Mouse (Mus musculus): Measurements from ENCODE around the gene Cxcl9. TPM values are rescaled to one million over a fixed set of nuclear protein-coding genes. Genes with fewer than 3 reads are reported as not detected.

Gene Cxcl9
- polyA plus RNA-seq, 1 experiment from 2014 or later, result not detected

DNA sequence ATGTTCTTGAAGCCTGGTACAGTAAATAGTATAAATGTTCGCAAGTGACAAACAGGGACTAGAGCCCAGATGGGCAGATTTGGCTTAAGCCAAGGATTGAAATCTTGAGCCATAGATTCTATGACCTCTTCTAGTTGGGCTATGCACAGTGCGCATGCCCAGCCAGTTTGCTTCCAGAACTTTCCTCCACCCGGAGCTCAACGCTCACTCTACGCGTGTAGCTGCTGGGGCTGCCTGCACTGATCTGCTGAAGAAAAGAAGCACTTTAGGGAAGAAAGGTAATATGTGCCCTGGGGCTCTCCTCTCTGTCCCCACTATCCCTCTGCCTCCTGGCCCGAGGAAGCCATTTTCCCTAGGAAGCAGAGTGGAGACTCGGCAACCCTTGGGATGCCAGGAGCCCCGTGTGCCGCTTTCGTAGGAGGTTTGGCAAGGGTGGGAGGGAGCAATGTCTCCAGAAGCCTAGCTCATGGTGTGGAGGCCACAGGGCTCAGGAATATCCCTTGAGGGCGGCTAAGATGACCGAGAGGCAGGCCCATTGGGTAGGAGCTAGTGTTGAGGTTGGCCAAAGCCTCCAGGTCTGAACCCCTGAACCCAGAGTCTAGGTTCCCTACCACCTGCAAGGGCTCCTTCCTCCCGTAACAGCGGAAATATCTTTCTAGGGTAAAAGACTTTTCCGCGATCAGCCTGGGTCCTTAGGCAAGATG lies 3.9 kb upstream of the Cxcl9 start, which contains the start of gene Art3:
Art3 (plus strand) TSS at position 193 of the 704 bp plus-strand sequence.
- no peak within 1 kb of the TSS for H3K4me3 ChIP-seq (ENCODE audit: low read depth, low read length)

DNA sequence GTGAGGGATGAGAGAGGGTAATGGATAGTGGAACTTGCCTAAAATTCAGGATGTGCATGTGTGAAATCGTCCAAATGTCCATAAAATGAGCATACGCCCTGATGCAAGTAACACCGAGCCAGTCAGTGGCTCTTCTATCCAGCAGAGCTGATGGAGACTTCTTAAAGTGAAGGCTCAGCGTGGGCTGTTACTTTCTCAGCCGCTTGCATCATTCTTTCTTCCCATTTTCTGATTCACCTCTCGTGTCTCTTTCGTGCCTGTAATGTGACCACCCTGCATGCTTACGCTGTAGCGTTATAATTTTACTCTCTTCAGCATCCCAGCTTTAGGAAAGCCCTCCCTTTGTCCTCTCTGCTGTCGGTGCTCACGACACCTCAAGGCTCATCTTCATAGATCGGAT lies 3.2 kb upstream of the Cxcl9 start:
- Histone ChIP-seq H3K4me3 (ENCODE audit: low read depth, low read length) (no peak overlapping the region), H3K36me3 (ENCODE audit: control insufficient read depth, insufficient read depth, low read length) (no peaks in the 10 kb centered on the region), H3K4me1 (ENCODE audit: control insufficient read depth, insufficient read depth, low read length) (peaks cover 9% of the 10 kb centered on the region; the same call in 1 of the 2 replicates), H3K9me3 (ENCODE audit: control insufficient read depth, low read depth, low read length) (no peaks in the 10 kb centered on the region), H3K27me3 (ENCODE audit: control insufficient read depth, insufficient read depth, low read length) (no peaks in the 10 kb centered on the region), H3K9ac (replicated peaks; ENCODE audit: low read depth, low read length) (no peak overlapping the region), H3K4me2 (replicated peaks; ENCODE audit: low read depth, low read length) (no peak overlapping the region), H3K27ac (ENCODE audit: low read length) (peak overlapping the region; percentile 94)
- 84% methylated on average over 12 of the region's 12 CpGs for WGBS
- ATAC-seq (ENCODE audit: insufficient number of reproducible peaks, insufficient read depth, low FRiP score, low read depth), result no peak

More for the DNA sequence above, 3.9 kb upstream of the Cxcl9 start, which contains the start of gene Art3:
- ATAC-seq (ENCODE audit: insufficient number of reproducible peaks, insufficient read depth, low FRiP score, low read depth), result peak; percentile 44; the same call in 1 of the 2 replicates
- Histone ChIP-seq H3K4me2 (replicated peaks; ENCODE audit: low read depth, low read length) (peak within 1 kb of the TSS; percentile 22), H3K27ac (ENCODE audit: low read length) (peak within 1 kb of the TSS; percentile 94), H3K4me1 (ENCODE audit: control insufficient read depth, insufficient read depth, low read length) (peaks cover 9% of the 10 kb centered on the region; the same call in 1 of the 2 replicates), H3K36me3 (ENCODE audit: control insufficient read depth, insufficient read depth, low read length) (no peaks in the 10 kb centered on the region), H3K27me3 (ENCODE audit: control insufficient read depth, insufficient read depth, low read length) (no peaks in the 10 kb centered on the region), H3K9me3 (ENCODE audit: control insufficient read depth, low read depth, low read length) (no peaks in the 10 kb centered on the region), H3K9ac (replicated peaks; ENCODE audit: low read depth, low read length) (no peak within 1 kb of the TSS)
- WGBS, result 88% methylated on average over 17 of the region's 17 CpGs

DNA sequence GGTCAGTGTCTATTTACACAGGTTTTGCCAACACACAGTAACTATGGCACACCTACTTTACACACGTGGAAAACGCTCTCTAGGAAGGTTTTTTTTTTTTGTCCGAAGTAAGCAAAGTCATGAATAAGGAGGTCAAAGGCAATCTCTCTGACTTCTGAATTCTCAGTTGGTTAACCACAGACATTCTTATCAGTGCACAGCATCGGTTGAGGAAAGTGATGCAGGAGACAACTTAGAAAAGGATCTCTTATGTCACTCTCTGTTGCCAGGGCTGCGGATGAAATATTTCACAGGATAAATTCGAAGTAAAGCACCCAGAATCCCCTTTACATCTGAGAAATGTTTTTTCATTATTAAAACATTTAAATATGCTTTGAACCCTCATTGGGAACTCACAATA lies 512 bp downstream of the Cxcl9 start:
- no peak overlapping the region for H3K9ac ChIP-seq (replicated peaks; ENCODE audit: low read depth, low read length)
- H3K27me3 ChIP-seq (ENCODE audit: control insufficient read depth, insufficient read depth, low read length), result no peaks in the 10 kb centered on the region
- H3K4me1 ChIP-seq (ENCODE audit: control insufficient read depth, insufficient read depth, low read length), result peaks cover 9% of the 10 kb centered on the region; the same call in 1 of the 2 replicates
- no peak overlapping the region for H3K4me3 ChIP-seq (ENCODE audit: low read depth, low read length)
- H3K9me3 ChIP-seq (ENCODE audit: control insufficient read depth, low read depth, low read length), result no peaks in the 10 kb centered on the region
- H3K27ac ChIP-seq (ENCODE audit: low read length), result no peak overlapping the region
- ATAC-seq (ENCODE audit: insufficient number of reproducible peaks, insufficient read depth, low FRiP score, low read depth), result no peak
- H3K4me2 ChIP-seq (replicated peaks; ENCODE audit: low read depth, low read length), result no peak overlapping the region
- H3K36me3 ChIP-seq (ENCODE audit: control insufficient read depth, insufficient read depth, low read length), result no peaks in the 10 kb centered on the region
- 71% methylated on average over 6 of the region's 6 CpGs for WGBS

DNA sequence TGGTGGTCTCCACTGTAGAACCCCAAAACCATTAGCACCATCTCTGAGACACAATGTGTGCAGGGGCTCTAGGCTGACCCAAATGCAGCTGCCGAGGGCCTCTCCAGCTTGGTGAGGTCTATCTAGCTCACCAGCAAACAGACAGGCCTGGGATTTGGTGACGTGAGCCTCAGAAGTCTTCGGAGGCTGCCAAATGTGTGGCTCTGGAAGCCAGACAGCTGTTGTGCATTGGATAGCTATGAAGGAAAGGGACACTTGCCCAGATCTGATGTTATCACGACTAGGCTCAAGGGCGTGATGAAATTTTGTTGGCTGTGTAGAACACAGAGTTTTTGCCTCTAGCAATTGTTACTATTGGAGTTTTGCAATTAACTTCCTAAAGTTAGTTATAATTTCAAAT lies 4.6 kb downstream of the Cxcl9 start:
- H3K27me3 ChIP-seq (ENCODE audit: control insufficient read depth, insufficient read depth, low read length), result no peaks in the 10 kb centered on the region
- H3K9me3 ChIP-seq (ENCODE audit: control insufficient read depth, low read depth, low read length), result no peaks in the 10 kb centered on the region
- no peak overlapping the region for H3K4me2 ChIP-seq (replicated peaks; ENCODE audit: low read depth, low read length)
- WGBS, result 66% methylated on average over 5 of the region's 5 CpGs
- H3K4me1 ChIP-seq (ENCODE audit: control insufficient read depth, insufficient read depth, low read length), result no peaks in the 10 kb centered on the region
- H3K9ac ChIP-seq (replicated peaks; ENCODE audit: low read depth, low read length), result no peak overlapping the region
- H3K27ac ChIP-seq (ENCODE audit: low read length), result no peak overlapping the region
- no peaks in the 10 kb centered on the region for H3K36me3 ChIP-seq (ENCODE audit: control insufficient read depth, insufficient read depth, low read length)
- peak; percentile 23; the same call in 1 of the 2 replicates for ATAC-seq (ENCODE audit: insufficient number of reproducible peaks, insufficient read depth, low FRiP score, low read depth)
- no peak overlapping the region for H3K4me3 ChIP-seq (ENCODE audit: low read depth, low read length)

DNA sequence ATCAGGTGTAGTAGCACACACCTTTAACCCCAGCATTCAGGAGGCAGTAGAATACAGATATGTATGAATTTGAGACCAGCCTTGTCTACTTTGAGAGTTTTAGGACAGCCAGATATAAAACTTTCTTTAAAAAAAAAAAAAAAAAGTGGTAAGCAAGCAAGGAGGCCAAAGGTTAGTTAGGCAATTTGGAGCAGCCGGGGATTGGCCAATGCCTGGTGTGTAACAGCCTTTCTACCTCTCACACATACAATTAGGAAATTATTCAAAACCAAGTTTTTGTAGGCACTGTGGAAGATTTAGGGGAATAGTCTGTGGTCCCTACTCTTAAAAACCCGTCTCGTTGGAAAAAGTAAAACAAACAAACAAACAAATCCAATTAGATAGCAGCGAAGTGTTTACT lies 5.3 kb downstream of the Cxcl9 start:
- H3K4me1 ChIP-seq (ENCODE audit: control insufficient read depth, insufficient read depth, low read length), result no peaks in the 10 kb centered on the region
- no peak overlapping the region for H3K27ac ChIP-seq (ENCODE audit: low read length)
- no peaks in the 10 kb centered on the region for H3K9me3 ChIP-seq (ENCODE audit: control insufficient read depth, low read depth, low read length)
- H3K4me3 ChIP-seq (ENCODE audit: low read depth, low read length), result no peak overlapping the region
- no peak for ATAC-seq (ENCODE audit: insufficient number of reproducible peaks, insufficient read depth, low FRiP score, low read depth)
- no peak overlapping the region for H3K9ac ChIP-seq (replicated peaks; ENCODE audit: low read depth, low read length)
- no peaks in the 10 kb centered on the region for H3K27me3 ChIP-seq (ENCODE audit: control insufficient read depth, insufficient read depth, low read length)
- no peaks in the 10 kb centered on the region for H3K36me3 ChIP-seq (ENCODE audit: control insufficient read depth, insufficient read depth, low read length)
- no peak overlapping the region for H3K4me2 ChIP-seq (replicated peaks; ENCODE audit: low read depth, low read length)
- 85% methylated on average over 4 of the region's 4 CpGs for WGBS

DNA sequence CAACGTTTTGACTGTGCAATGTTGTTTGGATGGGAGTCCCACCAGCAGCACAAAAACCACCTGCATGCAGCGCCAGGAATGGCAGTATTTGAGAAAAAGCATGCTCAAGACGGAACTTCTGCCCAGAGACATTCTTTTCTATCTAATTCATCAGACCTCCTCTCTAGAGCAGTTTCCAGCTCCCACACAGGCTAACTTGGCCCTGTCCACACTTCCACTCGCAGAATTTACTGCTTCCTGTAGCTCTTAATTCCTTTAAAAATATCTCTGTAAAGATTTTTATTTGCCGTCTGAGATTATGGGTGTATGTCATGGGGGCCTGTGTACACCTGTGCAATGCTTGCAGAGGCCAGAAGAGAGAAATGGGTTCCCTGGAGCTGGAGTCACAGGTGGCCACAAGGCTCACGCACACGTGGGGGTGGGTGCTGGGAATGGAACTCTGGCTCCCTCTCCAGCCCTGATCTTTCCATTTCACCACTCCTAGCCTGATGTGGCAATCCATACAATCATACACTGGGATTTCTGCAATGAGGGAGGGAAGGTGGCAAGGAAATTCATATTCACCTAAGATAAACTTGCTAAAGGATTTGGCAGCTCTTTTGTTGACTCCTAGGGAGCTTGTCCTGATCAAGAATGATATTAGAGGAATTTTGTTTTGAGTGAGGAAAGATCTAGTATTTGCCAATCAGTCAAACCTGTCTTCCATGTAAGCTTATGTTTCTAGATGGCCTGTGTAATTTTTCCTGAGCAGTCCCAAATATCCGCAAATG lies 6.1 kb downstream of the Cxcl9 start:
- no peaks in the 10 kb centered on the region for H3K27me3 ChIP-seq (ENCODE audit: control insufficient read depth, insufficient read depth, low read length)
- no peaks in the 10 kb centered on the region for H3K4me1 ChIP-seq (ENCODE audit: control insufficient read depth, insufficient read depth, low read length)
- H3K9ac ChIP-seq (replicated peaks; ENCODE audit: low read depth, low read length), result no peak overlapping the region
- H3K36me3 ChIP-seq (ENCODE audit: control insufficient read depth, insufficient read depth, low read length), result no peaks in the 10 kb centered on the region
- H3K4me2 ChIP-seq (replicated peaks; ENCODE audit: low read depth, low read length), result no peak overlapping the region
- no peak for ATAC-seq (ENCODE audit: insufficient number of reproducible peaks, insufficient read depth, low FRiP score, low read depth)
- H3K4me3 ChIP-seq (ENCODE audit: low read depth, low read length), result no peak overlapping the region
- H3K9me3 ChIP-seq (ENCODE audit: control insufficient read depth, low read depth, low read length), result no peaks in the 10 kb centered on the region
- H3K27ac ChIP-seq (ENCODE audit: low read length), result no peak overlapping the region
- 46% methylated on average over 8 of the region's 8 CpGs for WGBS

DNA sequence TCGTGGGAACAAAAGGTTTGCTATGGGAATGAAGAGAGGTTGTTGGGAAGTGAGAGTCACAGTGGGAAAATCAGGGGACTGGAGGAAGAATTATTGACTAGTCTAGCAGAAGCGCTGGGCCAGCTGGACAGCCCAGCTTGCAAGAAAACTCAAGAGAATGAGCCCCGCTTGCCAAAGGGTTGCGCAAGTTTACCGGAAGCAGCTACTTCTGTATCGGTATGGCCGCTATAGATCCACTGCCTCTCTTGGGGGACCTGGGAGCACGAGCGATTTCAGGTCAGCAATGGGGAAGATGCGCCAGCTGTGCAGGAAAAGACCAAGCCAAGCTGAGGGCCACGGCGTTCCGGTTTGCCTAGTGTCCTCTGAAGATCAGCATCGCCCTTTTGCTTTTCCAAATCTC lies 9.3 kb downstream of the Cxcl9 start:
- Histone ChIP-seq H3K9ac (replicated peaks; ENCODE audit: low read depth, low read length) (no peak overlapping the region), H3K4me1 (ENCODE audit: control insufficient read depth, insufficient read depth, low read length) (no peaks in the 10 kb centered on the region), H3K36me3 (ENCODE audit: control insufficient read depth, insufficient read depth, low read length) (no peaks in the 10 kb centered on the region), H3K27me3 (ENCODE audit: control insufficient read depth, insufficient read depth, low read length) (no peaks in the 10 kb centered on the region), H3K4me3 (ENCODE audit: low read depth, low read length) (no peak overlapping the region), H3K4me2 (replicated peaks; ENCODE audit: low read depth, low read length) (no peak overlapping the region), H3K27ac (ENCODE audit: low read length) (no peak overlapping the region), H3K9me3 (ENCODE audit: control insufficient read depth, low read depth, low read length) (no peaks in the 10 kb centered on the region)
- ATAC-seq (ENCODE audit: insufficient number of reproducible peaks, insufficient read depth, low FRiP score, low read depth), result no peak
- 87% methylated on average over 14 of the region's 14 CpGs for WGBS

DNA sequence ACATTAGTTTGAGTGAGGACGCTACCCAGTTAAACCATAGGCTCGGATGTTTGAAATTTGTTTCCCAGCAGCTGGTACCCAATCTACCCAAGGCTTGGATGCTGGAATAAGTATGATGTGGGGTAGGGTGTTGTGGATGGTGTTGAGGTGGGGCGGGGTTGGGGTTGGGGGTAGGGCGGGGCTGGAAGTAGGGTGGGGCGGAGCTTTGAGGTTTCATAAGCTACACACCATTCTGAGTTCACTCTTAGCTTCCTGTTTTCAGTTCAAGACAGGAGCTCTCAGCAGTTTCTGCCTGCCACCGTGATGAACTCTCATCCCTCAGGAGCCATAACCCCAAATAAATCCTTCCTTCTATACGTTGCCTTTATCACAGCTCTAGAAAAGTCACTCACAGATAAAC lies 9.8 kb downstream of the Cxcl9 start:
- no peaks in the 10 kb centered on the region for H3K9me3 ChIP-seq (ENCODE audit: control insufficient read depth, low read depth, low read length)
- no peaks in the 10 kb centered on the region for H3K4me1 ChIP-seq (ENCODE audit: control insufficient read depth, insufficient read depth, low read length)
- no peak overlapping the region for H3K4me3 ChIP-seq (ENCODE audit: low read depth, low read length)
- no peaks in the 10 kb centered on the region for H3K27me3 ChIP-seq (ENCODE audit: control insufficient read depth, insufficient read depth, low read length)
- ATAC-seq (ENCODE audit: insufficient number of reproducible peaks, insufficient read depth, low FRiP score, low read depth), result no peak
- no peak overlapping the region for H3K4me2 ChIP-seq (replicated peaks; ENCODE audit: low read depth, low read length)
- H3K36me3 ChIP-seq (ENCODE audit: control insufficient read depth, insufficient read depth, low read length), result no peaks in the 10 kb centered on the region
- 73% methylated on average over 7 of the region's 7 CpGs for WGBS
- H3K27ac ChIP-seq (ENCODE audit: low read length), result no peak overlapping the region
- H3K9ac ChIP-seq (replicated peaks; ENCODE audit: low read depth, low read length), result no peak overlapping the region

All from stomach, embryonic 14.5 days (tissue).